Mouse (Mus musculus) limb, embryonic 13.5 days (tissue): ENCODE measurements around the gene Itpripl1. TPM values are rescaled to one million over a fixed set of nuclear protein-coding genes. Genes with fewer than 3 reads are reported as not detected.
"Not testable (repeated sequence)": the region's sequence is repeated elsewhere in the genome, so short reads cannot be mapped to it uniquely, and the experiment has no call there.

Experiments
- ATAC-seq: fragments of 200-750 bp; cut with Nextera tagmentation; 2 replicates; pipeline ENCODE4 v1.8.0; 2017; ENCODE audit warnings: low read depth, moderate number of reproducible peaks, moderate TSS enrichment; ENCODE audit not compliant: low FRiP score
- H3K27ac ChIP-seq: fragments of 300-500 bp; sonication (generic); 2 replicates; pipeline ENCODE4 v1.5.1; 2015; ENCODE audit warnings: inconsistent platforms, mild to moderate bottlenecking, moderate library complexity
- H3K27me3 ChIP-seq: fragments of 300-500 bp; sonication (generic); 2 replicates; pipeline ENCODE4 v1.6.1; 2015; ENCODE audit warnings: mild to moderate bottlenecking, inconsistent platforms
- H3K36me3 ChIP-seq: fragments of 300-500 bp; sonication (generic); 2 replicates; pipeline ENCODE4 v1.6.1; 2015; ENCODE audit warnings: inconsistent platforms, mild to moderate bottlenecking, moderate library complexity
- H3K4me1 ChIP-seq: fragments of 300-500 bp; sonication (generic); 2 replicates; pipeline ENCODE4 v1.6.1; 2015; ENCODE audit warnings: inconsistent platforms
- H3K4me2 ChIP-seq: fragments of 300-500 bp; sonication (generic); replicated peaks from 2 replicates; pipeline ENCODE4 v1.6.1; 2015; ENCODE audit warnings: inconsistent platforms, mild to moderate bottlenecking, moderate library complexity
- H3K4me3 ChIP-seq: fragments of 300-500 bp; sonication (generic); 2 replicates; pipeline ENCODE4 v1.5.1; 2015; ENCODE audit warnings: moderate library complexity, mild to moderate bottlenecking, inconsistent platforms
- H3K9ac ChIP-seq: fragments of 300-500 bp; sonication (generic); 2 replicates; pipeline ENCODE4 v1.6.1; 2015; ENCODE audit warnings: mild to moderate bottlenecking, inconsistent platforms
- H3K9me3 ChIP-seq: fragments of 300-500 bp; sonication (generic); 2 replicates; pipeline ENCODE4 v1.6.1; 2016; ENCODE audit warnings: inconsistent platforms
- WGBS: fragments of 180-500 bp; shearing (Covaris S2); methylation state at CpG from one replicate; pipeline ENCODE4 v1.1.7; 2015; 5-methylcytosine and 5-hydroxymethylcytosine counted together
- polyA plus RNA-seq: library from polyadenylated mRNA; unstranded; fragments of >200 nt; fragmentation: Nextera tagmentation; extraction: Ambion mirVana; gene quantifications from 2 replicates; pipeline ENCODE4 v1.2.1, GENCODE M21; 2015

Gene Itpripl1
- 27.6 and 30.1 TPM in 2 replicates for polyA plus RNA-seq

GRCm38 (mm10) chr2:127143158-127144063 is at the start of gene Itpripl1:
Gene Itpripl1, minus strand, starts transcription at chr2:127143442.
- H3K4me1 ChIP-seq: peaks cover 21% of the 10 kb centered on the region
- H3K9me3 ChIP-seq: no peaks in the 10 kb centered on the region
- peak; percentile 89 for ATAC-seq
- H3K27me3 ChIP-seq: no peaks in the 10 kb centered on the region
- WGBS: 3% methylated on average over 31 of the region's 31 CpGs
- H3K4me2 ChIP-seq: peak within 1 kb of the TSS; percentile 83
- H3K27ac ChIP-seq: 0 out of 2 replicates have a peak within 1 kb of the TSS, but pooled peaks have one; percentile 10
- H3K9ac ChIP-seq: peak within 1 kb of the TSS; percentile 77
- H3K4me3 ChIP-seq: peak within 1 kb of the TSS; percentile 67
- peaks cover 25% of the 10 kb centered on the region for H3K36me3 ChIP-seq

GRCm38 (mm10) chr2:127189574-127189973 is 46.3 kb upstream of the Itpripl1 start:
- no peak for ATAC-seq
- Histone ChIP-seq H3K9me3 (no peaks in the 10 kb centered on the region), H3K27ac (no peak overlapping the region)

GRCm38 (mm10) chr2:127182598-127183381 is 39.5 kb upstream of the Itpripl1 start:
- Histone ChIP-seq H3K4me1 (peaks cover 5% of the 10 kb centered on the region; the same call in 1 of the 2 replicates), H3K4me3 (peak overlapping the region; percentile 60), H3K36me3 (no peaks in the 10 kb centered on the region), H3K4me2 (peak overlapping the region; percentile 82), H3K9ac (peak overlapping the region; percentile 78), H3K27ac (peak overlapping the region; percentile 86), H3K9me3 (no peaks in the 10 kb centered on the region), H3K27me3 (no peaks in the 10 kb centered on the region)
- 3% methylated on average over 17 of the region's 17 CpGs for WGBS
- peak; percentile 100 for ATAC-seq

More at GRCm38 (mm10) chr2:127189574-127189973, 46.3 kb upstream of the Itpripl1 start:
- Histone ChIP-seq H3K36me3 (no peaks in the 10 kb centered on the region), H3K9ac (no peak overlapping the region), H3K27me3 (no peaks in the 10 kb centered on the region), H3K4me3 (no peak overlapping the region), H3K4me2 (no peak overlapping the region), H3K4me1 (no peaks in the 10 kb centered on the region)

GRCm38 (mm10) chr2:127166261-127166660 is 23.0 kb upstream of the Itpripl1 start:
- not testable (repeated sequence) for H3K4me1 ChIP-seq, H3K4me3 ChIP-seq, H3K36me3 ChIP-seq, H3K27me3 ChIP-seq, H3K27ac ChIP-seq, ATAC-seq, H3K9ac ChIP-seq, H3K4me2 ChIP-seq, H3K9me3 ChIP-seq
- WGBS: 10% methylated on average over 1 of the region's 1 CpGs

DNA sequence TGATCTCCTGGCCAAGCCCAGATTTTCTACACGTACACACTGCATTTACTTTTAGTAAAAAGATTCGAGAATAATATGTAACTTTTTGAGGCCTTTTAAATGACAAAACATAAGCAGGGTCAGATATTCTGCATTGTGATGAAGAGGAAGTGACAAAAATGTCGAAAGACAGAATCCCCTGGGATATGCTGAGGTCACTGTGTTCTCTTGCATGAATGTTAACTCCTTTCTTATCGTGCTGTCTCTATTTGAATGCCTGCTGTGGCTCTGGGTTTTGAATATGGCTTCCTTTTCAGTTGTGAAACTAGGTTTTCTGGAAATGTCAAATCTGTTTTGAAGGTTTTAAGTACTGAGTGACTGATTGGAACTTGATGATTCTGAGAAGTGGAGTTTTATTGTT is 22.4 kb upstream of the Itpripl1 start:
- Histone ChIP-seq H3K27me3 (no peaks in the 10 kb centered on the region), H3K9ac (no peak overlapping the region), H3K36me3 (no peaks in the 10 kb centered on the region), H3K9me3 (no peaks in the 10 kb centered on the region), H3K4me2 (no peak overlapping the region), H3K4me1 (no peaks in the 10 kb centered on the region), H3K4me3 (no peak overlapping the region), H3K27ac (no peak overlapping the region)
- 54% methylated on average over 4 of the region's 4 CpGs for WGBS
- no peak for ATAC-seq

DNA sequence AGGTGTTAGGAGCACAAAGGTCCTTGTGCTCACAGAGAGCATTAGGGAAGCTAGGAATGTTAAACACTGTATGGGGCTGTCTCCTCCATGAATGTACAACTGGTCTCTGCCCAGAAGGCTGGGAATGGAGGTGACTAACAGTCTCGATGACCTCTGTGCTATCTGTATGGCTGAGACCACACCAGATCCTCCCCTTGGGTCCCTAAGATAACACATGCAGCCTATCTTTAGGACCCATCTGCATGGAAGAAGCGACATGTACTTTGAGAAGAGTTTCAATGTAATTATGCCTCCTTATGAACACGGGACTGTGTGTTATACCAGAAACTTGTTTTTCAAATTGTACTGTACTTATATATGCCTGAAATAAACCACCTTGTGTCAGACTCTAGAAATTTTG is 2.5 kb upstream of the Itpripl1 start:
- 81% methylated on average over 3 of the region's 3 CpGs for WGBS

DNA sequence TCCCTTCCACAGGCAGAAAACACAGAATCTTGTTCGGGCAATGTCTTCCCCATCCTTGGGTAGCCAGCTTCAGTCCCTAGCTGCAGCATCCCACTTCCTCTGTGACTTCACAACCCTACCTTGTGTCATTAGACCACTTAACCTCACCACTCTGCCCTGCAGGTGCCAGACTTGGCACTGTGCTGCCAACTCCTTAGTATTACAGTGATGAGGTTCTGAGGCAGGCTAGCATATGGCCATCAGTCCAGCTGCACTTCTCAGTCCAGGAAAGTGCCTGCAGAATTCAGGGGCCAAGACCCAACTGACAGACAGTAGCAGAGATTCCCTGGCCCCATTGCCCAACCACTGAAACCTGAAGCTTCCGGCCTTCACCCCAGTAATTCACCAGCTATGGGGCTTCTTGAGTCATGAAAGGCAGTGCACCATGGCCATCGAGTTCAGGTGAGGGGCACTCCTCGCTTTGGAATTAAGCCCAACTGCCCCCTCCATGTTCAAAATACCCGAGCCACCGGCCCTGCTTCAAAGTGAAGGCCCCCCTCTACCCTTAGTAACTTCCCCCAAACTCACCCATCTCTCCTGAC is 575 bp downstream of the Itpripl1 start:
- Histone ChIP-seq H3K9ac (peak overlapping the region; percentile 77), H3K4me3 (peak overlapping the region; percentile 67), H3K4me2 (peak overlapping the region; percentile 83), H3K4me1 (peaks cover 28% of the 10 kb centered on the region), H3K27ac (0 out of 2 replicates have a peak overlapping the region, but pooled peaks have one; percentile 10), H3K9me3 (no peaks in the 10 kb centered on the region), H3K36me3 (peaks cover 25% of the 10 kb centered on the region), H3K27me3 (no peaks in the 10 kb centered on the region)
- peak; percentile 22; the same call in 1 of the 2 replicates for ATAC-seq
- WGBS: 16% methylated on average over 6 of the region's 6 CpGs

More for the DNA sequence above, 2.5 kb upstream of the Itpripl1 start:
- no peaks in the 10 kb centered on the region for H3K27me3 ChIP-seq
- H3K4me3 ChIP-seq: no peak overlapping the region
- no peak overlapping the region for H3K9ac ChIP-seq
- no peak overlapping the region for H3K4me2 ChIP-seq
- H3K27ac ChIP-seq: no peak overlapping the region
- peaks cover 19% of the 10 kb centered on the region for H3K4me1 ChIP-seq
- no peak for ATAC-seq
- peaks cover 9% of the 10 kb centered on the region for H3K36me3 ChIP-seq
- no peaks in the 10 kb centered on the region for H3K9me3 ChIP-seq

GRCm38 (mm10) chr2:127142031-127142430 is 1.2 kb downstream of the Itpripl1 start:
- peak overlapping the region; percentile 77; the same call in 1 of the 2 replicates for H3K9ac ChIP-seq
- 84% methylated on average over 10 of the region's 10 CpGs for WGBS
- no peak for ATAC-seq
- peaks cover 25% of the 10 kb centered on the region for H3K36me3 ChIP-seq
- H3K27me3 ChIP-seq: no peaks in the 10 kb centered on the region
- H3K9me3 ChIP-seq: no peaks in the 10 kb centered on the region
- peak overlapping the region; percentile 83 for H3K4me2 ChIP-seq
- H3K27ac ChIP-seq: no peak overlapping the region
- H3K4me3 ChIP-seq: peak overlapping the region; percentile 67
- peaks cover 34% of the 10 kb centered on the region for H3K4me1 ChIP-seq

GRCm38 (mm10) chr2:127140011-127140410 is 3.2 kb downstream of the Itpripl1 start:
- Histone ChIP-seq H3K27ac (no peak overlapping the region), H3K4me3 (no peak overlapping the region), H3K27me3 (no peaks in the 10 kb centered on the region), H3K9me3 (no peaks in the 10 kb centered on the region), H3K9ac (no peak overlapping the region), H3K4me2 (no peak overlapping the region), H3K36me3 (peaks cover 25% of the 10 kb centered on the region), H3K4me1 (peaks cover 42% of the 10 kb centered on the region)
- WGBS: 95% methylated on average over 7 of the region's 7 CpGs
- ATAC-seq: no peak

DNA sequence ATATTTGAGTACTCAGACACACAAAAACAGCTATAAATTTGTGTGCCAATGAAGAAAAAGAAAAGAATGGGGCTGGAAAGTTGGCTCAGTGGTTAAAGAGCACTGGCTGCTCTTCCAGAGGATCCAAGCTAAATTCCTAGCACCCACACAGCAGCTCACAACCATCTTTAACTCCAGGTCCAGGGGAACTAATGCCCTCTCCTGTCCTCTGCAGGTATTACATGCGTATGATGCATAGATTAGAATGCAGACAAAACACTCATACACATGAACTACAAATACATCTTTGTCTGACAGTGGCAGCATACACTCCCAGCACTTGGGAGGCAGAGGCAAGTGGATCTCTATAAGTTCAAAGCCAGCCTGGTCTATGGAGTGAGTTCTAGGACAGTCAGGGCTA is 3.6 kb downstream of the Itpripl1 start:
- ATAC-seq: no peak
- H3K27me3 ChIP-seq: no peaks in the 10 kb centered on the region
- peaks cover 25% of the 10 kb centered on the region for H3K36me3 ChIP-seq
- H3K27ac ChIP-seq: no peak overlapping the region
- H3K4me2 ChIP-seq: no peak overlapping the region
- no peak overlapping the region for H3K9ac ChIP-seq
- no peaks in the 10 kb centered on the region for H3K9me3 ChIP-seq
- 97% methylated on average over 1 of the region's 1 CpGs for WGBS
- H3K4me3 ChIP-seq: no peak overlapping the region
- H3K4me1 ChIP-seq: peaks cover 44% of the 10 kb centered on the region

GRCm38 (mm10) chr2:127139094-127139493 is 4.1 kb downstream of the Itpripl1 start:
- 93% methylated on average over 8 of the region's 8 CpGs for WGBS
- H3K9me3 ChIP-seq: no peaks in the 10 kb centered on the region
- no peak overlapping the region for H3K9ac ChIP-seq
- no peak for ATAC-seq
- H3K4me3 ChIP-seq: no peak overlapping the region
- H3K4me2 ChIP-seq: no peak overlapping the region
- H3K27me3 ChIP-seq: no peaks in the 10 kb centered on the region
- no peak overlapping the region for H3K27ac ChIP-seq
- H3K4me1 ChIP-seq: peaks cover 49% of the 10 kb centered on the region
- H3K36me3 ChIP-seq: peaks cover 25% of the 10 kb centered on the region

DNA sequence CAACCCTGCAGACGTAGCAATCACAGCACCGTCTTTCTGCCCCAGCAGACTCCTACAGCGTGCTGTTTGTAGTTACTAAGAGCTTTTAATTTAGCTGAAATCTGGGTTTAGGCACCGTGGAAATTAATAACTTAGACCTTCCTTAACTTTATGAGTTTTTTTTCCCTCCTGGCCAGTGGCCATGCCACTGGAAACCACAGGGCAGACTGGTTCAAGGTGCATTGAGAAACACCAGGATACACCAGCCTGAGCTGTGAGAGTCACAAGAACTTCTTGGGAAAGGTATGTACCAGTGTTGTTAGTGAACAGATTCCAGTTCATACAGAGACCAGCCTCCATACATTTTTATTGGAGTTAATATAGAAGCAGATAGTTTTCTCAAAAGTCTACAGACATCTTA is 4.8 kb downstream of the Itpripl1 start:
- Histone ChIP-seq H3K4me1 (peaks cover 44% of the 10 kb centered on the region), H3K9ac (no peak overlapping the region), H3K36me3 (peaks cover 25% of the 10 kb centered on the region), H3K9me3 (no peaks in the 10 kb centered on the region), H3K27me3 (no peaks in the 10 kb centered on the region), H3K4me3 (no peak overlapping the region), H3K27ac (peak overlapping the region; percentile 58), H3K4me2 (no peak overlapping the region)
- no peak for ATAC-seq
- 53% methylated on average over 4 of the region's 4 CpGs for WGBS
